Mouse (Mus musculus) MEL (cell line): ENCODE results near the gene Dcdc2b. TPM values are rescaled to one million over a fixed set of nuclear protein-coding genes. Genes with fewer than 3 reads are reported as not detected.

Experiments
- DNase-seq: peaks from one replicate; pipeline ENCODE4 v3.0.0; 2011; ENCODE audit warnings: low read depth, low spot score
- H3K27ac ChIP-seq: 2 replicates; pipeline ENCODE4 v1.5.1; 2012; ENCODE audit warnings: low read depth, mild to moderate bottlenecking, control low read depth, low read length, moderate library complexity; ENCODE audit not compliant: control insufficient read depth
- H3K27me3 ChIP-seq, 2 experiments: fragments of 150-350 bp in 1 of 2; sonication (generic) in 1 of 2; 2 replicates each; pipeline ENCODE4 v1.6.1; 2012; ENCODE audit warnings: low read length in 2 of 2, mild to moderate bottlenecking in 2 of 2, improper control_type of control experiment in 1 of 2, moderate library complexity in 1 of 2; ENCODE audit not compliant: insufficient read depth in 2 of 2, control insufficient read depth in 1 of 2
- H3K36me3 ChIP-seq, 2 experiments: 2 replicates each; pipeline ENCODE4 v1.6.1; 2012 to 2014; ENCODE audit warnings: low read length in 2 of 2, improper control_type of control experiment in 1 of 2, inconsistent platforms in 1 of 2, mild to moderate bottlenecking in 1 of 2; ENCODE audit not compliant: insufficient read depth in 2 of 2, control insufficient read depth in 1 of 2
- H3K4me1 ChIP-seq, 2 experiments: fragments of 150-350 bp in 1 of 2; sonication (generic) in 1 of 2; 2 replicates each; pipeline ENCODE4 v1.6.1; 2012; ENCODE audit warnings: low read length in 2 of 2, improper control_type of control experiment in 1 of 2, mild to moderate bottlenecking in 1 of 2; ENCODE audit not compliant: insufficient read depth in 2 of 2, control insufficient read depth in 1 of 2
- H3K4me3 ChIP-seq, 2 experiments: fragments of 150-350 bp in 1 of 2; sonication (generic) in 1 of 2; 2 replicates each; pipeline ENCODE4 v1.5.1; 2012; ENCODE audit warnings: low read depth in 2 of 2, low read length in 2 of 2, mild to moderate bottlenecking in 2 of 2, moderate library complexity in 2 of 2, control low read depth in 1 of 2, improper control_type of control experiment in 1 of 2; ENCODE audit not compliant: control insufficient read depth in 1 of 2, insufficient read depth in 1 of 2
- H3K79me2 ChIP-seq: 2 replicates; pipeline ENCODE4 v1.6.1; 2012; ENCODE audit warnings: mild to moderate bottlenecking, low read length, moderate library complexity; ENCODE audit not compliant: control insufficient read depth, poor library complexity, insufficient read depth
- H3K9ac ChIP-seq: 2 replicates; pipeline ENCODE4 v1.6.1; 2012; ENCODE audit warnings: low read depth, mild to moderate bottlenecking, control low read depth, low read length, moderate library complexity; ENCODE audit not compliant: control insufficient read depth, poor library complexity, severe bottlenecking
- H3K9me3 ChIP-seq: fragments of 150-350 bp; sonication (generic); replicated peaks from 2 replicates; pipeline ENCODE4 v1.6.1; 2012; ENCODE audit warnings: mild to moderate bottlenecking, low read length, improper control_type of control experiment, moderate library complexity; ENCODE audit not compliant: insufficient read depth
- BHLHE40 ChIP-seq: IDR thresholded peaks from 2 replicates; pipeline ENCODE4 v1.6.1; 2012; ENCODE audit warnings: low read depth, mild to moderate bottlenecking, inconsistent platforms, low read length, improper control_type of control experiment, borderline replicate concordance
- CHD1 ChIP-seq: IDR thresholded peaks from 2 replicates; pipeline ENCODE4 v1.6.1; 2012; ENCODE audit warnings: low read depth, mild to moderate bottlenecking, inconsistent platforms, low read length, improper control_type of control experiment
- CHD2 ChIP-seq: IDR thresholded peaks from 2 replicates; pipeline ENCODE4 v1.6.1; 2011; ENCODE audit warnings: low read length, improper control_type of control experiment
- CTCF ChIP-seq, 3 experiments: IDR thresholded peaks in 2 of 3; conservative IDR thresholded peaks in 1 of 3; 2 replicates each; pipeline ENCODE4 v1.5.1; 2011 to 2012; ENCODE audit warnings: low read length in 3 of 3, low read depth in 2 of 3, mild to moderate bottlenecking in 2 of 3, improper control_type of control experiment in 1 of 3, inconsistent platforms in 1 of 3, mixed read lengths in 1 of 3, moderate library complexity in 1 of 3; ENCODE audit not compliant: control insufficient read depth in 1 of 3, insufficient read depth in 1 of 3, poor library complexity in 1 of 3, severe bottlenecking in 1 of 3
- E2F4 ChIP-seq: IDR thresholded peaks from 2 replicates; pipeline ENCODE4 v1.6.1; 2011; ENCODE audit warnings: low read depth, low read length, improper control_type of control experiment, borderline replicate concordance
- ELF1 ChIP-seq: IDR thresholded peaks from 2 replicates; pipeline ENCODE4 v1.6.1; 2014; ENCODE audit warnings: low read depth, mild to moderate bottlenecking, inconsistent platforms, low read length, improper control_type of control experiment, moderate library complexity
- EP300 ChIP-seq, 2 experiments: IDR thresholded peaks; 2 replicates each; pipeline ENCODE4 v1.6.1; 2011; ENCODE audit warnings: improper control_type of control experiment in 2 of 2, low read length in 2 of 2, low read depth in 1 of 2, mild to moderate bottlenecking in 1 of 2
- ETS1 ChIP-seq: IDR thresholded peaks from 2 replicates; pipeline ENCODE4 v1.6.1; 2012; ENCODE audit warnings: low read depth, mild to moderate bottlenecking, inconsistent platforms, low read length, improper control_type of control experiment, moderate library complexity
- GABPA ChIP-seq: IDR thresholded peaks from 2 replicates; pipeline ENCODE4 v1.6.1; 2012; ENCODE audit warnings: low read depth, mild to moderate bottlenecking, inconsistent platforms, low read length, improper control_type of control experiment, moderate library complexity
- GATA1 ChIP-seq: IDR thresholded peaks from 2 replicates; pipeline ENCODE4 v1.6.1; 2011; ENCODE audit warnings: low read depth, low read length, improper control_type of control experiment
- HCFC1 ChIP-seq: IDR thresholded peaks from 2 replicates; pipeline ENCODE4 v1.6.1; 2012; ENCODE audit warnings: low read depth, mild to moderate bottlenecking, inconsistent platforms, low read length, improper control_type of control experiment, moderate library complexity
- JUND ChIP-seq: IDR thresholded peaks from 2 replicates; pipeline ENCODE4 v1.6.1; 2011; ENCODE audit warnings: low read depth, mild to moderate bottlenecking, improper control_type of control experiment, low read length
- KAT2A ChIP-seq: conservative IDR thresholded peaks from 2 replicates; pipeline ENCODE4 v1.6.1; 2012; ENCODE audit warnings: low read depth, low read length, improper control_type of control experiment, inconsistent platforms
- MAFK ChIP-seq: IDR thresholded peaks from 2 replicates; pipeline ENCODE4 v1.6.1; 2011; ENCODE audit warnings: low read depth, mild to moderate bottlenecking, low read length, improper control_type of control experiment, borderline replicate concordance
- MAX ChIP-seq: IDR thresholded peaks from 2 replicates; pipeline ENCODE4 v1.6.1; 2011; ENCODE audit warnings: low read length, improper control_type of control experiment
- MAZ ChIP-seq: IDR thresholded peaks from 2 replicates; pipeline ENCODE4 v1.6.1; 2012; ENCODE audit warnings: low read depth, mild to moderate bottlenecking, inconsistent platforms, low read length, improper control_type of control experiment
- MEF2A ChIP-seq: IDR thresholded peaks from 2 replicates; pipeline ENCODE4 v1.6.1; 2014; ENCODE audit warnings: low read depth, mild to moderate bottlenecking, inconsistent platforms, low read length, improper control_type of control experiment; ENCODE audit not compliant: poor library complexity, insufficient replicate concordance, severe bottlenecking; ENCODE audit errors: extremely low read depth
- MXI1 ChIP-seq: IDR thresholded peaks from 2 replicates; pipeline ENCODE4 v1.6.1; 2011; ENCODE audit warnings: mild to moderate bottlenecking, low read depth, low read length, improper control_type of control experiment
- MYC ChIP-seq: IDR thresholded peaks from 2 replicates; pipeline ENCODE4 v1.6.1; 2011; ENCODE audit warnings: low read depth, mild to moderate bottlenecking, low read length, improper control_type of control experiment, moderate library complexity
- NELFE ChIP-seq: IDR thresholded peaks from 2 replicates; pipeline ENCODE4 v1.6.1; 2011; ENCODE audit warnings: low read depth, low read length, improper control_type of control experiment
- NRF1 ChIP-seq: IDR thresholded peaks from 2 replicates; pipeline ENCODE4 v1.6.1; 2014; ENCODE audit warnings: low read depth, mild to moderate bottlenecking, inconsistent platforms, low read length, improper control_type of control experiment, moderate library complexity; ENCODE audit not compliant: poor library complexity, insufficient read depth, severe bottlenecking
- POLR2A ChIP-seq, 2 experiments: IDR thresholded peaks; 2 replicates each; pipeline ENCODE4 v1.6.1; 2011 to 2012; ENCODE audit warnings: low read length in 2 of 2, mild to moderate bottlenecking in 2 of 2, control low read depth in 1 of 2, improper control_type of control experiment in 1 of 2, low read depth in 1 of 2, moderate library complexity in 1 of 2; ENCODE audit not compliant: control insufficient read depth in 1 of 2, insufficient read depth in 1 of 2, poor library complexity in 1 of 2
- POLR2AphosphoS2 ChIP-seq: IDR thresholded peaks from 2 replicates; pipeline ENCODE4 v1.6.1; 2011; ENCODE audit warnings: low read length, improper control_type of control experiment
- RAD21 ChIP-seq: IDR thresholded peaks from 2 replicates; pipeline ENCODE4 v1.6.1; 2011; ENCODE audit warnings: mild to moderate bottlenecking, low read depth, low read length, improper control_type of control experiment
- RCOR1 ChIP-seq: IDR thresholded peaks from 2 replicates; pipeline ENCODE4 v1.6.1; 2012; ENCODE audit warnings: low read depth, mild to moderate bottlenecking, inconsistent platforms, low read length, improper control_type of control experiment
- SIN3A ChIP-seq: IDR thresholded peaks from 2 replicates; pipeline ENCODE4 v1.6.1; 2012; ENCODE audit warnings: low read length, improper control_type of control experiment, inconsistent platforms
- SMC3 ChIP-seq: IDR thresholded peaks from 2 replicates; pipeline ENCODE4 v1.6.1; 2011; ENCODE audit warnings: low read depth, low read length, improper control_type of control experiment
- TAL1 ChIP-seq: IDR thresholded peaks from 2 replicates; pipeline ENCODE4 v1.6.1; 2012; ENCODE audit warnings: mild to moderate bottlenecking, inconsistent platforms, low read length, moderate library complexity, mixed read lengths
- TBP ChIP-seq: IDR thresholded peaks from 2 replicates; pipeline ENCODE4 v1.8.0; 2011; ENCODE audit warnings: low read depth, low read length, improper control_type of control experiment
- TCF12 ChIP-seq: IDR thresholded peaks from 2 replicates; pipeline ENCODE4 v1.6.1; 2014; ENCODE audit warnings: low read depth, mild to moderate bottlenecking, inconsistent platforms, low read length, improper control_type of control experiment, moderate library complexity
- UBTF ChIP-seq: IDR thresholded peaks from 2 replicates; pipeline ENCODE4 v1.6.1; 2012; ENCODE audit warnings: low read depth, mild to moderate bottlenecking, inconsistent platforms, low read length, improper control_type of control experiment, moderate library complexity, borderline replicate concordance; ENCODE audit not compliant: insufficient read depth
- USF1 ChIP-seq: IDR thresholded peaks from 2 replicates; pipeline ENCODE4 v1.6.1; 2014; ENCODE audit warnings: low read depth, mild to moderate bottlenecking, inconsistent platforms, low read length, improper control_type of control experiment, moderate library complexity
- USF2 ChIP-seq, 2 experiments: IDR thresholded peaks; 2 replicates each; pipeline ENCODE4 v1.6.1; 2011 to 2012; ENCODE audit warnings: improper control_type of control experiment in 2 of 2, low read length in 2 of 2, borderline replicate concordance in 1 of 2, inconsistent platforms in 1 of 2, low read depth in 1 of 2, mild to moderate bottlenecking in 1 of 2; ENCODE audit not compliant: insufficient read depth in 1 of 2
- ZC3H11A ChIP-seq: IDR thresholded peaks from 2 replicates; pipeline ENCODE4 v1.6.1; 2012; ENCODE audit warnings: low read depth, mild to moderate bottlenecking, inconsistent platforms, low read length, improper control_type of control experiment
- ZKSCAN1 ChIP-seq: IDR thresholded peaks from 2 replicates; pipeline ENCODE4 v1.6.1; 2012; ENCODE audit warnings: low read depth, mild to moderate bottlenecking, inconsistent platforms, low read length, improper control_type of control experiment, moderate library complexity
- ZMIZ1 ChIP-seq: IDR thresholded peaks from 2 replicates; pipeline ENCODE4 v1.6.1; 2012; ENCODE audit warnings: low read depth, mild to moderate bottlenecking, inconsistent platforms, low read length, improper control_type of control experiment, moderate library complexity
- ZNF384 ChIP-seq: IDR thresholded peaks from 2 replicates; pipeline ENCODE4 v1.6.1; 2012; ENCODE audit warnings: low read depth, mild to moderate bottlenecking, inconsistent platforms, low read length, improper control_type of control experiment
- polyA plus RNA-seq, 2 experiments: library from polyadenylated mRNA; stranded (reverse) in 1 of 2; unstranded in 1 of 2; fragments of >175 nt in 1 of 2; fragments of >200 nt in 1 of 2; gene quantifications; 2 replicates each; pipeline versions ENCODE4 v1.2.1 to v1.2.4; 2012; ENCODE audit warnings: low replicate concordance in 2 of 2, low read depth in 1 of 2; ENCODE audit not compliant: insufficient read length in 2 of 2, insufficient read depth in 1 of 2, missing spikeins in 1 of 2
- total RNA-seq: library from RNA; depleted of rRNA; stranded (reverse); fragments of 300-350 nt; gene quantifications from 2 replicates; pipeline ENCODE4 v1.2.3, GENCODE M21; 2012

The Dcdc2b gene
- total and polyA plus RNA-seq, 3 experiments: 1.3 TPM; not detected in 2

- peaks cover 0 to 3% of the 10 kb centered on the region in 2 experiments; a peak in 3 of 4 replicates for H3K36me3 ChIP-seq
- H3K79me2 ChIP-seq: no peaks in the 10 kb centered on the region
- H3K9me3 ChIP-seq: no peaks in the 10 kb centered on the region
- peak overlapping the region; percentile 38 for H3K27ac ChIP-seq
- no peaks in the 10 kb centered on the region for H3K27me3 ChIP-seq
- peak; percentile 90 for DNase-seq
- TF ChIP-seq HCFC1 (peak; percentile 48; the same call in 1 of the 2 replicates), NELFE (no peak), ELF1 (no peak), ZMIZ1 (no peak), E2F4 (no peak), TCF12 (no peak), GATA1 (no peak), USF1 (no peak), MXI1 (no peak), MYC (no peak), TAL1 (no peak), JUND (no peak), CHD1 (no peak), SMC3 (peak; percentile 75), POLR2A (IDR thresholded peaks at IDR 0.05; ENCODE audit: control insufficient read depth in 1 of 2, insufficient read depth in 1 of 2, low read depth in 1 of 2, low read length in 2 of 2, poor library complexity in 1 of 2) (no peak), RAD21 (peak; percentile 63), POLR2AphosphoS2 (peak; percentile 34; the same call in 1 of the 2 replicates), EP300 (IDR thresholded peaks at IDR 0.05; ENCODE audit: low read depth in 1 of 2, low read length in 2 of 2) (no peak), MAX (no peak), SIN3A (0 out of 2 replicates have a peak, but pooled peaks have one; percentile 34), NRF1 (no peak), MEF2A (no peak), MAZ (no peak), CHD2 (no peak), RCOR1 (no peak), ZNF384 (no peak), GABPA (no peak), CTCF (IDR thresholded peaks at IDR 0.05 in 2 of 3, conservative IDR thresholded peaks at IDR 0.05 in 1 of 3; ENCODE audit: control insufficient read depth in 1 of 3, insufficient read depth in 1 of 3, low read depth in 2 of 3, low read length in 3 of 3, poor library complexity in 1 of 3, severe bottlenecking in 1 of 3) (peak; percentile 76 to 83 (median 82)), ZKSCAN1 (no peak), UBTF (no peak), ETS1 (no peak), BHLHE40 (no peak), TBP (no peak), MAFK (no peak), ZC3H11A (peak; percentile 51; the same call in 1 of the 2 replicates), KAT2A (no peak), USF2 (IDR thresholded peaks at IDR 0.05; ENCODE audit: borderline replicate concordance in 1 of 2, insufficient read depth in 1 of 2, low read depth in 1 of 2, low read length in 2 of 2) (no peak)
- no peaks in the 10 kb centered on the region for H3K4me1 ChIP-seq
- H3K4me3 ChIP-seq: no peak overlapping the region
- no peak overlapping the region for H3K9ac ChIP-seq
These were observed 5.5 kb downstream of the Dcdc2b start for GRCm38 (mm10) chr4:129608426-129609025.
